In genomic region chr11:32925421-32926271, GRCm38 (mm10) we compare ENCODE assay signal across 8 mouse cellular contexts.
DNase-seq lines count a peak whose midpoint lies in the region; ATAC-seq lines count a peak whose summit lies in the region.

No protein-coding gene starts in this region.

- H3K36me3 ChIP-seq in heart, embryonic 10.5 days: no peaks in the 10 kb centered on the region
- H3K36me3 ChIP-seq in kidney, embryonic 16.5 days (ENCODE audit: insufficient read depth, low read length): no peaks in the 10 kb centered on the region

- H3K9ac ChIP-seq in kidney, embryonic 16.5 days (replicated peaks; ENCODE audit: low read length): peak overlapping the region; percentile 57

- peak overlapping the region; percentile 47 for H3K4me3 ChIP-seq in heart, embryonic 10.5 days
- peak overlapping the region; percentile 31 for H3K4me3 ChIP-seq in kidney, embryonic 16.5 days (ENCODE audit: low read length)

- WGBS in heart, embryonic 10.5 days: 5% methylated on average over 33 of the region's 33 CpGs
- 3% methylated on average over 33 of the region's 33 CpGs for WGBS in kidney, embryonic 16.5 days

- peak; percentile 21 to 31 for DNase-seq in urinary bladder, adult 18-20 months (ENCODE audit: low spot score in 2 of 2)
- DNase-seq in urinary bladder, adult 2 months (ENCODE audit: low spot score): no peak
- no peak for DNase-seq in heart, embryonic 10.5 days (ENCODE audit: low spot score)
- DNase-seq in lung, postnatal 4 days: peak; percentile 57 to 69
- DNase-seq in urinary bladder, postnatal 4 days (ENCODE audit: low spot score in 2 of 2): peak; percentile 58 to 76
- no peak for DNase-seq in layer of hippocampus, adult 18-20 months (ENCODE audit: low spot score in 2 of 2)
- no peak for DNase-seq in left cerebral cortex, adult 11 months (ENCODE audit: low spot score)

- peaks cover 26% of the 10 kb centered on the region; the same call in 1 of the 2 replicates for H3K27me3 ChIP-seq in heart, embryonic 10.5 days (ENCODE audit: insufficient read depth, poor library complexity, severe bottlenecking)
- H3K27me3 ChIP-seq in kidney, embryonic 16.5 days (ENCODE audit: insufficient read depth, low read length): no peaks in the 10 kb centered on the region

- peak; percentile 88 for ATAC-seq in kidney, embryonic 16.5 days (ENCODE audit: low FRiP score, low TSS enrichment)

- peak overlapping the region; percentile 55 for H3K4me2 ChIP-seq in kidney, embryonic 16.5 days (replicated peaks; ENCODE audit: low read depth, low read length)

- H3K9me3 ChIP-seq in heart, embryonic 10.5 days: no peaks in the 10 kb centered on the region
- H3K9me3 ChIP-seq in kidney, embryonic 16.5 days (ENCODE audit: low read length): no peaks in the 10 kb centered on the region

- peak overlapping the region; percentile 69 for H3K27ac ChIP-seq in heart, embryonic 10.5 days
- H3K27ac ChIP-seq in kidney, embryonic 16.5 days (ENCODE audit: low read length): peak overlapping the region; percentile 47; the same call in 1 of the 2 replicates

- peaks cover 14% of the 10 kb centered on the region for H3K4me1 ChIP-seq in heart, embryonic 10.5 days
- H3K4me1 ChIP-seq in kidney, embryonic 16.5 days (ENCODE audit: insufficient read depth, low read length): peaks cover 10% of the 10 kb centered on the region

Comparison
In these comparisons a context has a peak if more than half of its experiments do, and no peak if none do; other contexts are left out.
1. DNase-seq: peak in urinary bladder, adult 18-20 months (2 of 2), lung, postnatal 4 days (2 of 2) and urinary bladder, postnatal 4 days (2 of 2); none in urinary bladder, adult 2 months (single experiment), heart, embryonic 10.5 days (single experiment), layer of hippocampus, adult 18-20 months (0 of 2) and left cerebral cortex, adult 11 months (single experiment).